Mouse (Mus musculus) heart, embryonic 16.5 days (tissue): ENCODE results near the gene Golga4. TPM values are rescaled to one million over a fixed set of nuclear protein-coding genes. Genes with fewer than 3 reads are reported as not detected.

ENCODE experiments used
- ATAC-seq: fragments of 200-750 bp; cut with Nextera tagmentation; replicated peaks from 2 replicates; pipeline ENCODE4 v1.8.0; 2017; ENCODE audit warnings: moderate number of reproducible peaks; ENCODE audit not compliant: insufficient read depth, low FRiP score; ENCODE audit errors: extremely low read depth
- H3K27ac ChIP-seq: fragments of 300-500 bp; sonication (generic); 2 replicates; pipeline ENCODE4 v1.5.1; 2014; ENCODE audit warnings: mild to moderate bottlenecking, low read length, control low read depth, moderate library complexity
- H3K27me3 ChIP-seq: fragments of 300-500 bp; sonication (generic); 2 replicates; pipeline ENCODE4 v1.6.1; 2014; ENCODE audit warnings: low read length, mixed read lengths; ENCODE audit not compliant: control insufficient read depth, insufficient read depth
- H3K36me3 ChIP-seq: fragments of 300-500 bp; sonication (generic); 2 replicates; pipeline ENCODE4 v1.6.1; 2014; ENCODE audit not compliant: control insufficient read depth, insufficient read depth
- H3K4me1 ChIP-seq: fragments of 300-500 bp; sonication (generic); 2 replicates; pipeline ENCODE4 v1.6.1; 2014; ENCODE audit warnings: low read length, mixed read lengths; ENCODE audit not compliant: control insufficient read depth, insufficient read depth
- H3K4me2 ChIP-seq: fragments of 300-500 bp; sonication (generic); 2 replicates; pipeline ENCODE4 v1.6.1; 2014; ENCODE audit warnings: low read depth, mild to moderate bottlenecking, control low read depth, low read length
- H3K4me3 ChIP-seq: fragments of 300-500 bp; sonication (generic); 2 replicates; pipeline ENCODE4 v1.5.1; 2014; ENCODE audit warnings: mild to moderate bottlenecking, control low read depth, low read length
- H3K9ac ChIP-seq: fragments of 300-500 bp; sonication (generic); 2 replicates; pipeline ENCODE4 v1.6.1; 2014; ENCODE audit warnings: low read length, control low read depth
- H3K9me3 ChIP-seq: fragments of 300-500 bp; sonication (generic); replicated peaks from 2 replicates; pipeline ENCODE4 v1.6.1; 2016; ENCODE audit warnings: low read length; ENCODE audit not compliant: control insufficient read depth
- WGBS: fragments of 180-500 bp; shearing (Covaris S2); extraction: QIAGEN DNeasy Blood & Tissue Kit; methylation state at CpG from one replicate; pipeline ENCODE4 v1.1.7; 2014; 5-methylcytosine and 5-hydroxymethylcytosine counted together
- polyA plus RNA-seq: library from polyadenylated mRNA; unstranded; fragments of >200 nt; fragmentation: Nextera tagmentation; extraction: Ambion mirVana; gene quantifications from 2 replicates; pipeline ENCODE4 v1.2.1, GENCODE M21; 2015

Gene Golga4
- polyA plus RNA-seq, 1 experiment from 2014 or later = 54.6 TPM

DNA sequence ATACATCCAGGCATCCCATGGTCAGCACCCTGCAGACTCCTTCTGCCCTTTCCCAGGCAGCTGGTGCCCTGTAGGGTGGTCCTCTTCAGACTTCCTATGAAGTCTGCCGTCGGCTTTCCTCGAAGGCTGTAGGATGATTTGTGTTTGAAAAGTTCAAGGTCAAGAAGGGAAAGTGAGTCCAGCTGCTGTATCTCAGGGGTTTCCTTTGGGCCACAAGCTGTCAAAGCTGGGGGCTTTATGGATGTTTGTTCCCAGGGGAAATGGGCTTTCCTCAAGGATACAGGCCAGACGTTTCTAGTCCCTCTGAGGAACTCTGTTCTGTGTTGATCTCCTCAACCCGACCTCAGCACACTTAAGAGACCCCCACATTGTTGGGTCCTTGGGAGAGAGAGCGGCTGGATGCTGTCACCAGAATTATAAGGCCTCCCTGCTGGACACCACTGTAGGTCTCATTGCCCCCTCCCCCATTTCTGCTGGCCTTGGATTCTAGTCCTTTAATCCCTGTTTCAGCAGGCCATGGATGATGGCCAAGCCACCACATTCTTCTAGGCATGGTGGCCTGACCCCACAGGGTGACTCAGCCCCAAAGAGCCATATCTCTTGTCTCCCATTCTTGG lies 123.8 kb downstream of the Golga4 start:
- Histone ChIP-seq H3K27ac (no peak overlapping the region), H3K4me1 (peaks cover 9% of the 10 kb centered on the region), H3K4me2 (no peak overlapping the region), H3K4me3 (no peak overlapping the region), H3K9ac (no peak overlapping the region), H3K9me3 (no peaks in the 10 kb centered on the region), H3K27me3 (no peaks in the 10 kb centered on the region), H3K36me3 (peaks cover 6% of the 10 kb centered on the region; the same call in 1 of the 2 replicates)
- WGBS = 54% methylated on average over 6 of the region's 6 CpGs
- ATAC-seq = peak; percentile 46; the same call in 1 of the 2 replicates

Other genes with a start within 250 kb of the Golga4 start
- 0.09 and 0.11 TPM in 2 replicates for gene Eomes, start 28.1 kb upstream of the Golga4 start, polyA plus RNA-seq
- gene Itga9, start 100.4 kb downstream of the Golga4 start, polyA plus RNA-seq = 3.1 and 8.8 TPM in 2 replicates